Mouse (Mus musculus): ENCODE data around the gene Smad3.

GRCm38 (mm10) chr9:63759973-63760722, 2.4 kb upstream of the Smad3 start:
- TF ChIP-seq CTCF (IDR thresholded peaks at IDR 0.05) (no peak), EP300 (IDR thresholded peaks at IDR 0.05; ENCODE audit: insufficient read depth, low read depth, low read length) (no peak), POLR2A (IDR thresholded peaks at IDR 0.05; ENCODE audit: insufficient read depth, low read depth, low read length) (no peak)

Measured in heart, adult 2 months (tissue).